Comparison of ENCODE assay signal across 8 mouse cellular contexts in the genomic region with DNA sequence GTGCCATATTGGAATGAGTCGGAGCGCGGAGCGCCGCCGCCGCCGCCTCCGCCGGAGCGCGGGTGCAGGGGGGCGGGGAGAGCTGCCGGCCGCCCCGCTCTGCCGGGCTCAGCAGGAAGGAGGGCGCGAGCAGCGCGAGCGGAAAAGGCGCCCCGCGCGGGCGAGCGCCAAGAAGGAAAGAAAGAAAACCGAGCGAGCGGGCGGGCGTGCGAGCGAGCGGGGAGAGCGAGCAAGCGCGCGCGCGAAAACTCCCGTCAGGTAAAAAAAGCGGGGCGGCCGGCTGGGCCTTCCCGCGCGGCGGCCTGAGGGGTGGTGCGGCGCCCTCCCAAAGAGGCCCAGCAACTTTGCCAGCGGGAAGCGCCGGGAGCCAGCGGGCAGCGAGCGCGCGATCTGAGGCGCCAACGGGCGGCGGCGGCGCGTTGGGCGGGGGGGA. TPM values are rescaled to one million over a fixed set of nuclear protein-coding genes. Genes with fewer than 3 reads are reported as not detected.
DNase-seq lines count a peak whose midpoint lies in the region; ATAC-seq lines count a peak whose summit lies in the region.

No protein-coding gene starts in this region.

- peak overlapping the region; percentile 86 for H3K27ac ChIP-seq in heart, embryonic 15.5 days
- peak overlapping the region; percentile 89 for H3K27ac ChIP-seq in liver, embryonic 15.5 days (replicated peaks)
- peak overlapping the region; percentile 96 for H3K27ac ChIP-seq in neural tube, embryonic 13.5 days (replicated peaks)

- peak; percentile 66 for ATAC-seq in CD4-positive, CD25-positive, alpha-beta regulatory T cell, adult 4 months
- ATAC-seq in heart, embryonic 15.5 days (replicated peaks; ENCODE audit: insufficient number of reproducible peaks, insufficient read depth, low FRiP score, low read depth) = peak; percentile 86
- peak; percentile 72 for ATAC-seq in liver, embryonic 15.5 days (ENCODE audit: insufficient read depth)
- peak; percentile 49 for ATAC-seq in neural tube, embryonic 13.5 days (ENCODE audit: low read depth)

- peak overlapping the region; percentile 96 for H3K4me2 ChIP-seq in heart, embryonic 15.5 days
- peak overlapping the region; percentile 99 for H3K4me2 ChIP-seq in liver, embryonic 15.5 days
- peak overlapping the region; percentile 76 for H3K4me2 ChIP-seq in neural tube, embryonic 13.5 days

- H3K27me3 ChIP-seq in erythroblast, embryonic 14.5 days (ENCODE audit: control insufficient read depth) = peaks cover 13% of the 10 kb centered on the region
- H3K27me3 ChIP-seq in heart, embryonic 15.5 days = 0 out of 2 replicates have a peak, but pooled peaks cover 12% of the 10 kb centered on the region
- peaks cover 15% of the 10 kb centered on the region for H3K27me3 ChIP-seq in liver, embryonic 15.5 days
- H3K27me3 ChIP-seq in neural tube, embryonic 13.5 days = no peaks in the 10 kb centered on the region; the same call in 1 of the 2 replicates

- no peaks in the 10 kb centered on the region for H3K9me3 ChIP-seq in erythroblast, embryonic 14.5 days (ENCODE audit: control insufficient read depth, low read length)
- no peaks in the 10 kb centered on the region for H3K9me3 ChIP-seq in heart, embryonic 15.5 days (replicated peaks)
- no peaks in the 10 kb centered on the region for H3K9me3 ChIP-seq in liver, embryonic 15.5 days (replicated peaks)
- no peaks in the 10 kb centered on the region for H3K9me3 ChIP-seq in neural tube, embryonic 13.5 days

- H3K4me3 ChIP-seq in erythroblast, embryonic 14.5 days (replicated peaks) = peak overlapping the region; percentile 72
- H3K4me3 ChIP-seq in heart, embryonic 15.5 days = peak overlapping the region; percentile 93
- peak overlapping the region; percentile 91 for H3K4me3 ChIP-seq in liver, embryonic 15.5 days (replicated peaks)
- peak overlapping the region; percentile 94 for H3K4me3 ChIP-seq in neural tube, embryonic 13.5 days

- H3K9ac ChIP-seq in heart, embryonic 15.5 days = peak overlapping the region; percentile 76
- peak overlapping the region; percentile 71 for H3K9ac ChIP-seq in liver, embryonic 15.5 days
- peak overlapping the region; percentile 91 for H3K9ac ChIP-seq in neural tube, embryonic 13.5 days

- under 1% methylated on average over 67 of the region's 68 CpGs for WGBS in heart, embryonic 15.5 days
- under 1% methylated on average over 66 of the region's 68 CpGs for WGBS in liver, embryonic 15.5 days (ENCODE audit: insufficient replicate concordance)
- WGBS in neural tube, embryonic 13.5 days = under 1% methylated on average over 31 of the region's 68 CpGs

- H3K4me1 ChIP-seq in erythroblast, embryonic 14.5 days (ENCODE audit: control insufficient read depth) = peaks cover 36% of the 10 kb centered on the region
- H3K4me1 ChIP-seq in heart, embryonic 15.5 days (replicated peaks) = peaks cover 10% of the 10 kb centered on the region; the same call in 1 of the 2 replicates
- H3K4me1 ChIP-seq in liver, embryonic 15.5 days (replicated peaks) = peaks cover 33% of the 10 kb centered on the region
- H3K4me1 ChIP-seq in neural tube, embryonic 13.5 days (replicated peaks) = peaks cover 24% of the 10 kb centered on the region

- DNase-seq in adrenal gland, postnatal 4 days (ENCODE audit: low spot score in 2 of 2) = peak; percentile 43 to 71
- peak; percentile 82 to 91 for DNase-seq in kidney, postnatal 36 days
- DNase-seq in telencephalon, adult 2 months (ENCODE audit: low read depth, low spot score) = peak; percentile 55

- H3K36me3 ChIP-seq in erythroblast, embryonic 14.5 days (ENCODE audit: control insufficient read depth) = peaks cover 3% of the 10 kb centered on the region
- no peaks in the 10 kb centered on the region for H3K36me3 ChIP-seq in heart, embryonic 15.5 days
- H3K36me3 ChIP-seq in liver, embryonic 15.5 days (replicated peaks) = no peaks in the 10 kb centered on the region
- H3K36me3 ChIP-seq in neural tube, embryonic 13.5 days = no peaks in the 10 kb centered on the region

RNA-seq across cellular contexts. Expression of gene Sfmbt1, which starts 1.0 kb away (rescaled TPM):
- 10 to 100 TPM; 10.8 to 12.6 TPM for polyA plus RNA-seq in CD4-positive, CD25-positive, alpha-beta regulatory T cell, adult 4 months (2017; shearing (Covaris generic))
- 10 to 100 TPM; 29.2 to 30.2 TPM for total RNA-seq in adrenal gland, postnatal 4 days (2021)
- 0.13 and 0.18 TPM in 2 replicates for polyA plus RNA-seq in erythroblast, embryonic 14.5 days (2012)
- 7.8 and 10.3 TPM in 2 replicates for polyA plus RNA-seq in heart, embryonic 15.5 days (2015; fragmentation: Nextera tagmentation; extraction: Ambion mirVana)
- 12.5 and 12.8 TPM in 2 replicates for polyA plus RNA-seq in liver, embryonic 15.5 days (2015; fragmentation: Nextera tagmentation; extraction: Ambion mirVana)
- polyA plus RNA-seq in neural tube, embryonic 13.5 days (2015; fragmentation: Nextera tagmentation; extraction: Ambion mirVana) = 14.7 and 15.6 TPM in 2 replicates

Comparison
In these comparisons a context has a peak if more than half of its experiments do, and no peak if none do; other contexts are left out.
1. Peak in every context shown above with its lines: DNase-seq, ATAC-seq, H3K4me3 ChIP-seq and H3K27ac ChIP-seq.